18 mouse cellular contexts compared by ENCODE assay signal in genomic region chr13:75702814-75703213, GRCm38 (mm10).
"Had no signal": no experiment of that assay in that cellular context is flagged by ENCODE, and none has a peak within 500 bp of the region (broad histone marks: within the 10 kb centered on the region; RNA-seq: fewer than 3 reads in every experiment).

No protein-coding gene starts in this region.

- H3K9ac ChIP-seq: lung, embryonic 14.5 days; midbrain, embryonic 12.5 days; neural tube, embryonic 13.5 days; neural tube, embryonic 15.5 days had no signal

- H3K9me3 ChIP-seq: midbrain, embryonic 10.5 days; midbrain, embryonic 12.5 days; neural tube, embryonic 13.5 days; neural tube, embryonic 15.5 days had no signal

- ATAC-seq: midbrain, embryonic 16.5 days had no signal

- H3K4me1 ChIP-seq: midbrain, embryonic 10.5 days; midbrain, embryonic 12.5 days had no signal

- H3K36me3 ChIP-seq: midbrain, embryonic 10.5 days; midbrain, embryonic 12.5 days; neural tube, embryonic 13.5 days; neural tube, embryonic 15.5 days had no signal

- H3K27me3 ChIP-seq: midbrain, embryonic 12.5 days; neural tube, embryonic 13.5 days; neural tube, embryonic 15.5 days had no signal

- DNase-seq: lung, embryonic 14.5 days; lung, postnatal 10 days; lung, postnatal 4 days; midbrain, embryonic 14.5 days; retina, postnatal 1 day; right cerebral cortex, adult 18-20 months; right cerebral cortex, postnatal 25 days; right cerebral cortex, postnatal 4 days; spleen, adult 18-20 months; thymus, adult 18-20 months; thymus, postnatal 14 days; thymus, postnatal 36 days had no signal

- H3K4me3 ChIP-seq: midbrain, embryonic 10.5 days; midbrain, embryonic 12.5 days; myocyte; neural tube, embryonic 13.5 days; neural tube, embryonic 15.5 days had no signal

- H3K4me2 ChIP-seq: lung, embryonic 14.5 days; midbrain, embryonic 12.5 days; neural tube, embryonic 13.5 days; neural tube, embryonic 15.5 days had no signal

- H3K27ac ChIP-seq: midbrain, embryonic 10.5 days; midbrain, embryonic 12.5 days; neural tube, embryonic 13.5 days; neural tube, embryonic 15.5 days had no signal
